Mouse (Mus musculus): ENCODE results near the gene Krt33a.
A peak's percentile ranks its signal among the peaks of the same experiment; 100 is the strongest.

Gene Krt33a

GRCm38 (mm10) chr11:100016112-100016511, at the start of gene Krt33a:
Krt33a (minus strand) TSS chr11:100016212.
- no peak for DNase-seq

GRCm38 (mm10) chr11:100058875-100059274, 42.9 kb upstream of the Krt33a start:
- no peak for DNase-seq

GRCm38 (mm10) chr11:100055686-100056655, 40.0 kb upstream of the Krt33a start:
- DNase-seq, result no peak

GRCm38 (mm10) chr11:100050451-100050850, 34.4 kb upstream of the Krt33a start, which contains the start of gene Krt31:
Krt31 (minus strand) TSS chr11:100050551.
- no peak for DNase-seq

- DNase-seq, result no peak
These were observed 31.2 kb upstream of the Krt33a start for GRCm38 (mm10) chr11:100047193-100047592.

GRCm38 (mm10) chr11:100046303-100046866, 30.4 kb upstream of the Krt33a start:
- no peak for DNase-seq

- no peak for DNase-seq
These were observed 25.4 kb upstream of the Krt33a start, which contains the start of gene Krt34 for GRCm38 (mm10) chr11:100041454-100041853. Krt34 (minus strand) TSS chr11:100041554.

GRCm38 (mm10) chr11:100029768-100030167, 13.8 kb upstream of the Krt33a start, which contains the start of gene Krt33b:
Krt33b (minus strand) TSS chr11:100029868.
- no peak for DNase-seq

- DNase-seq, result no peak
These were observed 5.4 kb upstream of the Krt33a start for GRCm38 (mm10) chr11:100021438-100021837.

GRCm38 (mm10) chr11:100019466-100019865, 3.5 kb upstream of the Krt33a start:
- DNase-seq, result no peak

- no peak for DNase-seq
These were observed 2.3 kb downstream of the Krt33a start for GRCm38 (mm10) chr11:100013691-100014171.

- DNase-seq, result no peak
These were observed 5.3 kb downstream of the Krt33a start for GRCm38 (mm10) chr11:100010682-100011081.

GRCm38 (mm10) chr11:100008336-100008735, 7.7 kb downstream of the Krt33a start:
- no peak for DNase-seq

- no peak for DNase-seq
These were observed 9.4 kb downstream of the Krt33a start for GRCm38 (mm10) chr11:100006624-100007023.

- no peak for DNase-seq
These were observed 10.1 kb downstream of the Krt33a start for GRCm38 (mm10) chr11:100005905-100006304.

GRCm38 (mm10) chr11:100004846-100005245, 11.2 kb downstream of the Krt33a start:
- DNase-seq, result peak; percentile 68

GRCm38 (mm10) chr11:99999091-99999490, 16.9 kb downstream of the Krt33a start:
- DNase-seq, result no peak

GRCm38 (mm10) chr11:99994384-99994661, 21.7 kb downstream of the Krt33a start:
- DNase-seq, result no peak

- DNase-seq, result no peak
These were observed 22.2 kb downstream of the Krt33a start, which contains the start of gene Krtap17-1 for GRCm38 (mm10) chr11:99993620-99994383. Krtap17-1 (minus strand) TSS chr11:99993994.

GRCm38 (mm10) chr11:99990571-99990970, 25.4 kb downstream of the Krt33a start:
- no peak for DNase-seq

GRCm38 (mm10) chr11:99989881-99990405, 26.1 kb downstream of the Krt33a start:
- peak; percentile 26 for DNase-seq

- DNase-seq, result no peak
These were observed 27.5 kb downstream of the Krt33a start for GRCm38 (mm10) chr11:99988530-99988929.

GRCm38 (mm10) chr11:99986180-99986647, 29.8 kb downstream of the Krt33a start, which contains the start of gene Krtap16-1:
Krtap16-1 (minus strand) TSS chr11:99986597.
- DNase-seq, result no peak
